Mouse (Mus musculus): ENCODE measurements around the gene Mfsd11.

Mfsd11 gene

DNA sequence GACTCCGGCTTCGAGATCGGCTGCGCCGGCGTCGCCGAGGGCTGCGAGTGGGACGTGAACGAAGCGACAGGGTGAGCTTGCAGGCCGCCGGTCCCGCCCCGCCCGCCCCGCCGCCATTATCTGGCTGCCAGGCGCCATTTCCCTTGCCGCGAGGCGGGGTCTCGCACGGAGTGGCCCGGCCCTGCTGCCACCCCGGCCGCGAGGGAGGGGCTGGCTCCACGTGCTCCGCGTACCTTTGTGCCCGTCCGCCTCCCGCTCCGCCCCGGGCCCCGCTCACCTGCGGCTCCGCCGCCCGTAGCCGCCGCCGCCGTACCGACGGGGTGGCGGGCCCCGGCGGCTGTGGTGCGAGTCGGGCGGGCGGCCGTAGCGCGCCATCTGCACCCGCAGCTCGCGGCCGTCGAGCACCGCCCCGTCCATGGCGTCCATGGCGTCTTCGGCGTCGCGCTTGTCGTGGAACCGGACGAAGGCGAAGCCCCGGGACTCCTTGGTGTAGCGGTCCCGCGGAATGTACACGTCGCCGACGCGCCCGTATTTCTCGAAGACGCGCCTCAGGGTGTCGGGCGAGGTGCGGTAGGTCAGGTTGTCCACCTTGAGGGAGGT is at the start of gene Mfsd11:
TSS of gene Mfsd11 (plus strand) at position 150 of the 600 bp plus-strand sequence.
- peak; percentile 81 to 82 for DNase-seq

DNA sequence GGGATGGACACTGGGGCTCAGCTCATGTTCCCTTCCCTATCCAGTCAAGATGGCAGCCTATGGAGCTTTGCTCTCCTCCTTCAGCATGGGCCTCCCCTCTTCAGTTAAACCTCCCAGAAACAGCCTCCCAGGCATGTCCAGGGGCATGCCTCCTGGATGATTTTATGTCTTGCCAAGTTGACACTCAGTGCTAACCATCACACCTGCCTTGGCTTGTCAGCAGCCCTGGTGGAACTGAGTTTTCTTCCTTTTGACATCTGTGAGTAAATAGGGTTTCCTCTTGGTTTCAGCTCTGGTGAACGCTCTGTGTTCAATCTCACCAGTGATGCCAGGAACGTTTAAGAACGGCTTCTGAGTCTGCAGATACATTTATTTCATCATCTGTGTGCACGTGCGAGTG is 49.5 kb upstream of the Mfsd11 start:
- DNase-seq: no peak

DNA sequence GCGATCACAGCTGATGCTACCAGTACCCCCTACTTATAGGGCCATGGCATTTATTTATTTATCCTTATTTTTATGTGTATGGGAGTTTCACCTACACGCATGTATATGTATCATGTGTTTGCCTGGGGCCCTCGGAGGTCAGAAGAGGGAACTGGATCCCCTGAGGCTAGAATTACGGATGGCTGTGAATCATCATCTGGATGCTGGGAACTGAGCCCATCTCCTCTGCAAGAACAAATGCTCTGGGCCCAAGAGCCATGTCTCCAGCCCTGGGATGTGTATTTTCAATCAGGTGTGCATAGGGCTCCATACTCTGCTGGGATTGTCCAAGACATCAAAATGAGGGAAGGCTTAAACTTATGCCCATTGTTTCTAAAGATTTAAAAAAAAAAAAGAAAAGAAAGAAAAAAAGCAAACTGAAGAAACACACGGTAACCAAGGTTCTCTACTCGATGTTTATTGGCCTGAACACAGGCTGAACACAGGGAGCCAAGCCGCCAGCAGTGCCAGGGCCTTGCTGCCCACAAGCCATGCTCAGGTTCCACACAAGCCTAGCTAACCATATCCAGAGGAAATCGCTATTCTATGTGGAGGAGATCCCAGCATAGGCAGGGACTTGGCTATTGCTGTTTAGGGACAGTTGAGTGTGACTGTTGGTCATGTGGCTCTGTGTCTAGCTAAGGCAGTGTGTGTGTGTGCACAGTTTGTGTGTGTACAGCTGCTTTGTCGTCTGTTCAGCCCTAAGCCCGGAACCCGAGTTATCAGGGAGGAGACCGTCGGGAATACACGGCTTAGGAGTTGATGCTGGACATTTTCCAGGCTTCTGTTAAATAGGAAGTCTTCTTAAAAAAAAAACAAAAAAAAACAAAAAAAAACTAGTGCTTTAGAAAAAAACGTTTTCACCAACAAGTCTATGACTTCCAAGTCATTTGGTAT is 45.8 kb upstream of the Mfsd11 start:
- no peak for DNase-seq

DNA sequence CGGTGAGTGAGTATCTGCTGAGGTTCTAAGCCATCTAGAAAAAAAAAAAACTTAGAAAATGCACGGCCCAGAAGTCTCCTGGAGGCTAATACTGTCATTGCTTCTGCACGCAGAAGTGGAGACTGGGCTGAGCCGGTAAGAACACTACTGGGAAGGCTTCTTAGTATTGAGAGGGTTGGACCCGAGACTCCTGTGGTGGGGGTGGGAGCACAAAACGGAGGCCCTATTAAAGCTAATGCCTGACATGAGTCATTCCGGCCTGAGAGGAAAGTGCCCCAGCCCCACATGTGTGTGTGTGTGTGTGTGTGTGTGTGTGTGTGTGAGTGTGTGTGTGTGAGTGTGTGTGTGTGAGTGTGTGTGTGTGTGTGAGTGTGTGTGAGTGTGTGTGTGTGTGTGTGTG is 45.1 kb upstream of the Mfsd11 start:
- no peak for DNase-seq

DNA sequence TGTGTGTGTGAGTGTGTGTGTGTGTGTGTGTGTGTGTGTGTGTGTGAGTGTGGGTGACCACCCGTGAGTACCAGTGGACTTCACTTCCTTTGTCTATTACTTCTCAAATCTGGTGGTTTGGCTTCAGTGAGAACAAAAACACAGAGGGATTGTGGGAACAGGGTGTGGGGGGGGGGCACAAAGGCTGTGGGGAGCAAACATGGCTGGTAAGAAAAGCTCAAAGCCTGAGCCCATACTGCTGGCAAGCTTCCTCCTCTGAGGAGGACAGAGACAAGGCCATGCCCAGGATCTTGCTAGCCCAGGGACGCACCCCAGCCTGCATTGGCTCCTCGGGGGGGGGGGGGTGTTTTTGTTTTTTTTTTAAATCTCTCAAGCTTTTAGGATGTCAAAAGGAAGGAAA is 44.7 kb upstream of the Mfsd11 start:
- no peak for DNase-seq

DNA sequence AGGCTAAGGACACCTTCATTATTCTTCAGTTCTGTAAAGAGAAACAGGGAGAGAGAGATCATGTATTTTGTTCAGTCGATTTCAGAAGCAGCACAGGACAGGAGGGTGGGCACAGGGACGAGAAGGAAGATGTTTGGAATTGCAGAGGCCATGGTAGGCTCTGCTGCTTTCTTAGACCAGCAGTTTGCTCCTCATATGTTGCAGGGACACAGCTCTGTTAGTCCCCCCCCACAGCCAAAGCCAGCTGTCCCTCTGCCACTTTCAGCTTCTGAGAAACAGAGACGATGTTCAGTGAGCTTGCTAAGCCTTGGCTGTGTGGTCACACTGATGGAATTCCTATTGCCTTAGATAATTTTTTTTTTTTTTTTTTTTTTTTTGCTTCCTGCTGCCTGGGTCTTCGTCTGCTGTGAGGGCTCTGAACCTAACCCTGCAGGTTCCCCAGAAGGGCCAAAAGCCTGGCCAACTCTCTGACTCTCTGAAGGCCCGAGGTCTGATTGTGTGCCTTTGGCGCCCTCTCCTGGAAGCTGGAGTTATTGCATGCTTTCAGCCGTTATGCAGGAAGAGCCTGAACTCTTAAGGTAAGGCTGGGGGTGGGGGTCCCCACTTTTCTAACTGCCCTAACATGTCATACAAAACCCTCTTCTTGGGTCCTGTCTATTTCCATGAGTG is 44.2 kb upstream of the Mfsd11 start:
- DNase-seq: peak; percentile 89 to 91

DNA sequence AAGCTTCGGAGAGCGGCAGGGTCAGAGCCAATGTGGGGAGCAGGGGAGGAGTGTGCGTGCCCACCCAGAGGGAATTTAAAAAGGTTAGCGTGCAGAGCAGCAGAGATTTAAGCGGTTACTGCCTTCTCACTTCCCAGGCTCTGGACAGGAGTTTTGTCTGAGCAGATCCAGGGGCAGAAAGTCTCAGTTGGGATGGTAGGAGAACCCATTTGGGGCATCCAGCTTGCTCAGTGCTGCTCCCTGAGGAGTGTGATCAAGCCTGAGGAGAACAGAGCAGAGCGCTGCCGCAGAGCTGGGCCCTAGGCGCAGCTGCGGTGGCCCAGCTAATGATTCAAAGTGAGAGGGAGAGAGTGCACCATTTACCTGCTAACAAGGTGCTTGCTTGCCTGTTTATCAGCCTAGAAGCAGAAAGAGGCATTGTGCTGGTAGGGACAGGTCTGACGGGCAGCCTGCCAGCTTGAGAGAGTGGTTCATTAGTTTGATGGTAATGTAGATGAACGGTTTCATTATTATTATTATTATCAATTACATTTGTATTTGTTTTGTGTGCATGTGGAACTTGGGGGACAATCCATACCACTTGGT is 43.3 kb upstream of the Mfsd11 start:
- no peak for DNase-seq

DNA sequence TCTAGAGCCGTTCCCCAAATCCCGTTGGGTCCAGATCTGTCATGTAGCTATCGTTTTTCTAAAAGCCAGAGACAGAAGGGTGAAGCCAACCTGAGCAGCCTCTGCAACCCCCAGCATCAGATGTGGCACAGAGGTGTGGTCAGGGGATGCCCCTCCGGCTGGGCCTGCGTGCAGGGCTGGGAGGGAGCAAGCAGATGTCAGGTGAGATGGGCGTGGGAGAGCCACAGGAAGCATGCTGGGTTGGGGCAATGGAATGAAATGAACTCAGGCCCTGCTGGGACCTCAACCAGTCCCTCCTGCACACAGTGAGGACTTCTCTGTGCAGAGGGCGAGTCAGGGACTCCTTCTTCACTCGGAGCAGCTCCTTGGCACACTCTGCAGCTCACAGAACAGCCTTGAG is 42.7 kb upstream of the Mfsd11 start:
- no peak for DNase-seq

DNA sequence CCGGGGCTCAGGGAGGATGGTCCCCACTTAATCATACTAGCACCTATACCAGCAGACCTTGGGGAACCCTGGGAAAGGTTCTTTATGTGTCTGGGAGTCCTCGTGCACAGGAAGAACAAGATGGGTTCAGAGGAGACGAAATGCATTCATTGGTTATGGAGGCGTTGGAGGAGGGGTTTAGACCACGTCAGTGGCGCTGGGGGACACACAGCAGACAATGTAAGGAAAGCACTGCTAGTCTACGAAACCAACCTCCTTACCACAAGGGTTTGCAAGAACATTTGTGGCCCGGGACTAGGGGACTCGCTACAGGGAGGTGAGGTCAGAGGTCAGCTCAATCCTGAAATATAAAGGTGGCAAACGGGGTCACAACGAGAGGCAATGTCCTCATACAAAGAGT is 41.7 kb upstream of the Mfsd11 start:
- no peak for DNase-seq

DNA sequence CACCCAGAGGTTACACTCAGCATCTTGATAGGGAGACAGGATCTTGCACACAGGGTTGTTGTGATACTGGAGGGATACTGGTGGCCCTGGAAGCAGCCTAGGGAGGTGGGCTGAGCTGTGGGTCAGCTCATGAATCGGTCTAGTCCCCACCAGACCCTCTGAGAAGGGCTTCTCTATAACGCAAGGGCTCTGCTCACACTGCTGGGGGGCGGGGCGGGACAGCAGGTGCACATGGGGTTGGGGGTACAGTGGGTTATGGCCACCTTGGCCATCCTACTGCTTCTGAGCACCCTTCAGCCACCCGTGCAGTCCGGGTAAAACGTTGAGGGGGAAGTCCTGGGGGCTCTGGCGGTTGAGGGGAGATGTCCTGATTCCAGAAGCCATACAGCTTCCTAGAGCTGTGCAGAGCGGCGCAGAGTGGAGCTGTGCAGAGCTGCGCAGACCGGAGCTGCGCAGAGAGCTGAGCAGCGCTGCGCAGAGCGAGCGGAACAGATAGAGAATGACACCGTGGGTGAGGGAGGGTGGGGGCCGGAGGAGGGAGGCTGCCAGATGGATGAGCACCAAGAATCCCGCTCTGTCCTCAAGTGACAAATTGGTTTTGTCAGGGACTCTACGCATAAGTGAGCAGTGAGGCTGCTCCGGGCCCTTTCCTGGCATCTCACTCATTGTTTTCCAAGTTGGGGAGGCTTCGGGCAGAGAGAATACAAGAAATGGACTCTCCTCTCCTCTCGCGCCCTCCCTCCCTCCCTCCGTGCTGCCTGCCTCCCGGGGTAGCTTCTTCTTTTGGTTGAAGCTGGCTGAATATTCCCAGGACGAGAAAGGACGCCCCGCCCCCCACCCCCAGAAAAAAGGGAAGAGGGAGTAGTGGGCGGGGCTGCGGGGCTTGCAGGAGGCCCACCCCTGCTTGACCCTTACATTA is 41.0 kb upstream of the Mfsd11 start:
- peak; percentile 80 for DNase-seq

DNA sequence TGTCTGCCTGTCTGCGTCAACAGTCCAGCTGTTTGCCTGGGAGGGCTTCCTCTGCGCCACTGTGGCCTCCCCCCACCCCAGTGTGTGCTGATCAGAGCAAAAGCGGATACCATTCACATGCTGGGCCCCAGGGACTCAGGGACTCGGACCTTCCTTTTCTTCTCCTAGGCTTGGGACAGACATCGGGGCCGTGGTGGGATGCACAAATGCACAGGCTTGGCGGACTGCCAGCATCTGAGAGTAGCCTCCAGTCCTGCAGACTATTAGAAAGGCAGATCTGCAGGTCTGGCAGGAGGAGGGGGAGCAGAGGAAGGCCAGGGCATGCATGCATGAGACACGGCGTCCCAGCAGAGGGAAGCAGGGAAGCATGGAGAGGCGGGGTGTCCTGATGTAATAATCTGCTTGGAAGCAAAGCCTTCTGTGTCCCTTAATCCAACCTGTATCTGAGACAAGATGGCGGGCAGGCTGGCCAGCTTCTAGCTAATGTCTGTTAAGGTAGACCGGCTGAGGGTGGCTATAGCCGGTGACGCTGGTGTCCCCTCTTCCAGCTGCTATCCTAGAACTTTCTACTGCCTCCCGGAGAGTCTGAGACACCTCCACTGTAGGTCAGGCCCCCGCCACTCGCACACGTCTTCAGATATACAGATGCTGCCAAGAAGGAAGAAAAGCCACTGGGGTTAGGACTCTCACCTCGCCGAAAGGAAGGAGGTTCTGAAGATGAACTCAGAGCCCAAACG is 39.3 kb upstream of the Mfsd11 start:
- DNase-seq: peak in 1 of 2 experiments; percentile 31

DNA sequence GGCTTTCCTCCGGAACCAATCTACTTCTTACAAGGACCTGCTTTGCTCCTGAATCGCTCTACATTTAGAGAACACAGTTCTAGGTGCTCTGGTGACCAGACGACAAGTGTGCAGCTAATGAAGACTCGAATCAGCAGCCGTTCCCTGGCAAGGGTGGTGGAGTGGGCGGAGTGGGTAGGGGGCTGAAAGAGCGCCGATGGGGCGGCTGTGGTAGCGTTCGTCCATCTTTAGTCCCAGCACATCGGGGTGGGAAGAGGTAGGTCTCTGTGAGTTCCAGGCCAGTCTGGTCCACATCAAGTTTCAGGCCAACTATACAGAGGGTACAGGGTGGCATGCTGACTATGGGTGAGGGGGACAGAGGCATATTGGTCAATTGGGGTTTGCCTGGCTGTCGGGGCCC is 38.6 kb upstream of the Mfsd11 start:
- DNase-seq: no peak

DNA sequence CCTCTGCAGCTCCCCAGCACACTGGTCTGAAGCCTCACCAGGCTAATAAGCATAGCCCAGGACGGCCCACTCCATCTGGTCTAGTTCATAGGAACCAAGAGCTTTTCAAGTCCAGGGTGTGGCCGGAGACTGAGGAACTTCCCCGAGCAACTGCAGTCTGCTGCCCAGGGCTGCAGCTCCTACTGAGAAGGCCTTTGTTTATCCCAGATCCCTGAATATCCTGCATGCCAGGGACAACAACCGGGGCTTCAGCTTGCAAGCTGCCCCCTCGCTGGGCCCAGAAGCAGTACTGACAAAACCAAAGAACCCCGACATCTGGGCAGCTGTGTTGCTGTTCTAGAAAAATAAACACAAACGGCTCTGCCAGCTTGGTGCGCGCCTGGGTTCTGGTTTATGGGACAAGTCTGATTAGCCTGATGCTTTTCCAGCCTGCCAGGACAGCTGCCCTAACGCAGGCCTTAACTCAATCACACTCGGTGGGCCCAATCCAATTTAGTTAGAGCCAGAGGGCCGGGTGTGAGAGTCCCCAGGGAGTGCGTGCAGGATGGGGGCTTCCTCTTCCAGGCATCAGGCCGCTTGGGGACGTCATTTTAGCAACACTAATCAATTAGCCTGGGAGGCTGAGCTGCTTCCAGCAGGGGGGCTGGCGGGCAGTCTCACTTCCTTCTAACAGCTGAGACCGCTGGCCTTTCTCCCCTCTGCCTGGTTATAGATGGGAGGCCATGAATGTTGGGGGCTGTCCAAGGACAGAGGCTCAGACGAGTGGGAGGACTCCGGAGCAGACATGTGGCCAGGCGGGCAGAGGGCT is 38.0 kb upstream of the Mfsd11 start:
- DNase-seq: no peak

DNA sequence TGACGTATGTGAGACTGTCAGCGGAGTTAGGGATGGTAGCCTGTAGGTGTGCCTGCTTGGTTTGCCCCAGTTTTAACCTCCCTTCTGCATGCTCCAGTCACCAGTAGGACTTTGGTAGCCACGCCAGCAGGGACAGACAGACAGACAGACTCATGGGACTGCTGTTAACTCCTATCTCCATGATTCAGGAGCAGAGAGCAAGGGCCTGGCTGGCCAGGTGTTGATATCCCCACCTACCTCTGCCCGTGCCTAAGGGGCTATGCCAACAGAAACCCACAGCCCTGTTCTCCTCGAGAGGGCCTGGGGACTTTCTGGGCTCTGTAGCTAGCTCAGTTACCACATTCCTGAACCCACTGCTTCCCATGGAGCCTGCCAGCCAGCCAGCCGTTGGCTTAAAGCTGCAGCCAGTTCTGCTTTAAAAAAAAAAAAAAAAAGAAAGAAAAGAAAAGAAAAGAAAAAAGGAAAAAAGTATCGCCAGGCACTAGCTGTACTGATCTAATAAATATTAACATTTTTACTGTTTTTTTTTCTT is 37.3 kb upstream of the Mfsd11 start:
- DNase-seq: no peak

DNA sequence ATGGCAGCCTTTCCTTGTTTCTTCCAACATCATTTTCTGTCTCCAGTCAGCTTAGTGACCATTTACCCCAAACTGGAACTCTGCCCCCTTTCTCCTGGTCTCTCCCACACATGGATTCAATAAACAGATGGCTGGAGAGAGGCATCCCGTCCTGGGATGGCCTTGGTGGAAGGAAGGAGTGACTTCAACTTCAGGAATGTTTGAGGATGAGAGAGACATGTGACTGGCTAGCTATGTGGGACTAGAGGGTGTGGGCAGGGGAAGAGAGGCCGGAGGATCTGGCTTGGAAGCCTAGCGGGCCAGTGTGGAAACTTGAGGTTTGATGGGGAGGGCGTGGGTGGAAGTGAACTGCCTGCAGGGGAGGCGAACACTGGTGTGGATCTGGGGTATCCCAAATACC is 35.5 kb upstream of the Mfsd11 start:
- DNase-seq: no peak

DNA sequence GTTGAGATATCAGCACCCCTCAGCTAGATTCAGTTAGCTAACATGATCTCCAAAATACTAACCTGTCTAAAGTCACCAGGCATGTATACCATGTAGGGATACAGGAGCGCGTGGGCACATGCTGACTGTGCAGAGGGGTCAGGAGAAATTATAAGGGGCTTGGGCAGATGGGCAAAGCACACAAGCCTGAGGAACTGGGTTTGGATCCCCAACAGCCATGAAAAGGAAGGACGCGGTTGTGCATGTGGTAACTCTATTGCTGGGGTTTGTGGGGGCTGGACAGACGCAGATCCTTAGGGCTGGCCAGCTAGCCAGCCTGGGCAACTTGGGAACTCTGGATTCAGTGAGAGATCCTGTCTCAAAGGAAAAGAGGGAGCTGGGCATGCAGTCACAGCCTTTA is 34.7 kb upstream of the Mfsd11 start:
- no peak for DNase-seq

DNA sequence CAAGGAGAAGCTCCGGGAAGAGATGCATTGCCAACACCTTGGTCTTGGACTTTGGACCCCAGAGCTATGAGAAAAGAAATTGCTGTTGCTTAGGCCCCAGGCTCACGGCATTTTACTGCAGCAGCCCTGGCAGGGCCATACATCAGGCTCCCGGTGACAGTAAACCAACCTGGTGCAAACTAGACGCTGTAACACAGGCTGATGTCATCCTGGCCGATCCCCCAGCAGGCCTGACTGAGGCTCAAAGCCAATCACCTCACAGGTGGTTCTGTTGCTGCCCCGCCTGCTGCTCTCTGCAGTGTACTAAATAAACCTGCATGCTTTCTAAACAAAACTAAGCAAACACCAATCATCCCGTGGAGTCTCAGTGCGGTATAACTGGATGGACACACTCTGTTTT is 33.5 kb upstream of the Mfsd11 start:
- DNase-seq: peak; percentile 49 to 62

DNA sequence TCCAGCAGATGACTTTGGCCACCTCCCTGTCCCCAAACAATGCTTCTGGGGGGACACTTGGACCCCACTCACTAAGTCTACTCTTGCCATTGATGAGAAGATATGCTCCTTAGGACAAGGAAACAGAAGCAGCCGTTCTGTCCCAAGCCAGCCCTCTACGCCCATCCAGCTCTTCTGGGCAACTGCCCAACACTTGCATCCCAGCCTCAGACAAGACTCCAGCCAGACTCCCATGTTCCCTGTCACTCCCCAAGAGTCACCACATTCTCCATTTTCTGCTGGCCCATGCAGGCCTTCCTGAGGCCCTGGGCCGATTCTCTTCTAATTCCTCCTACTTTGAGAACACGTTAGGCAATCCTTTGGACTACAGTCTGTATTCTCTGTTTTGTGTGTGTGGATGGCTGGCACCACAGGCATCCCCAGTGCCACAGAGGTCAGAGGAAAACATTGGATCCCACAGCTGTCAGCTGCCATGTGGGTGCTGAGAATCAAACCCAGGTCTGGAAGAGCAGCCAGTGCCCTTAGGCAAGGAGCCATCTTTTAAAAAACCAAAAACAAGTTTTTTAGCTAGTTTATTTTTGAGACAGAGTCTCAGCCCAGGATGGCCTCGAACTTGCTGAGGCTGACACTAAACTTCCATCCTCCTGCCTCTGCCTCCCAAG is 32.2 kb upstream of the Mfsd11 start:
- no peak for DNase-seq

DNA sequence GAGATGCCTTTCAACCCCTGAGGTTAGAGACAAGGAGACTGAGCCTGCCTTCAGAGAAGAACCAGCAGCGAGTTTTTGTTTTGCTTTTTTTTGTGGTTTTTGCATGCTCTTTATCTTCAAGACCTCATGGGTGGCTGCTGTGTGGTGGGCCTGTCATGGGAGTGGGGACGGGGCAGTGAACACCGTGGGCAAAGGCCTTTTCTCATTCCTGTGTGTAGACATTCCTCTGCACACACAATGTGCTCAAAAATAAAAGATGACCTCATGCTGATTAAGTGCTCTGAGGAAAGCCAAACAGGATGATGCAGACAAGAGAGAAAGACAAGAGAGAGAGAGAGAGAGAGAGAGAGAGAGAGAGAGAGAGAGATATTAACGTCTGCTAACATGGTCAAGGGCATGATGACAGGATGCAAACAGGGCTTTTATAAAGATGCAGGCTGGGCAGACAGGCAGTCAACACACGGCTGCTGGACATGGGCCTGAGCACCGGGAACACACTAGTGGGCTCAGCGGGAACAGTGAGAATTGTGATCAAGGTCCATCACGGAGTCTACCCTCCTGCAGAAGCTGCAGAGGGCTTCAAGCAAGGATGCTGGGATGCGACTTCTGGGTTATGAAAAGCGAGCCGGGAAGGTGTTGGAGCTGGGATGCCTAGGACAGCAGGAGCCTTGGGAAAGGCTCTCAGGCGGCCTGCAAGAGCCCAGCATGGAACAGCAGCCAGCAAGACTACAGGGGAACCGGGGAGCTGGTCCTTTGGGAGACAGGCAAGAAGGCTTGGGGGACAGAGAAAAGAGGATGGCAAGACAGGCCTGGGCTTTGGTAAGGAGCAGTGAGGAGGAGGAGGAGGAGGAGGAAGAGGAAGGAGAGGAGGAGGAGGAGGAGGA is 30.9 kb upstream of the Mfsd11 start:
- no peak for DNase-seq

All from cerebellum, adult 18-20 months (tissue).